Mouse (Mus musculus): Measurements from ENCODE around the gene 4930467E23Rik.
"Not testable (repeated sequence)": the region's sequence is repeated elsewhere in the genome, so short reads cannot be mapped to it uniquely, and the experiment has no call there.

The 4930467E23Rik gene

DNA sequence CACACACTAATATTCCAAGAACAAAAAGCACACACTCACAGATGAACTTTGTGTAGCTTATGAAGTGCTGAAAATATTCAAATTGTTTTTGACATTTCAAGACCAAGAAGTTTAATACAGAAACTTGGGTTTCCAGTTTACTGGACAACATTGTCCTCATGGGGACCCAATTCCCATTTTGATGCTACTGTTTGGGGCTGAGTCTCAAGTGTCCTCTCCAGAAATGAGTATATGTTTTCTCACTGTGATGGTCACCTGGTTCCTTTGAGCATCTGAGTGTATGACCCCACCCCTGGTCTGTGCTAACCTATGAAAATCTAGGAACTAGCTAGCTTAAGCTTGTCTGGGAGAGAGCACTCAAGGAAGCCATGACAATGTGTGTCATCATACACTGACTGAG, 20.4 kb upstream of the 4930467E23Rik start:
- in situ Hi-C loops (cut with MboI, MseI) = loop anchor here (5.0 to 10.0 kb wide), 5 partner anchors 76 to 1136 kb away; no protein-coding TSS in a partner anchor

DNA sequence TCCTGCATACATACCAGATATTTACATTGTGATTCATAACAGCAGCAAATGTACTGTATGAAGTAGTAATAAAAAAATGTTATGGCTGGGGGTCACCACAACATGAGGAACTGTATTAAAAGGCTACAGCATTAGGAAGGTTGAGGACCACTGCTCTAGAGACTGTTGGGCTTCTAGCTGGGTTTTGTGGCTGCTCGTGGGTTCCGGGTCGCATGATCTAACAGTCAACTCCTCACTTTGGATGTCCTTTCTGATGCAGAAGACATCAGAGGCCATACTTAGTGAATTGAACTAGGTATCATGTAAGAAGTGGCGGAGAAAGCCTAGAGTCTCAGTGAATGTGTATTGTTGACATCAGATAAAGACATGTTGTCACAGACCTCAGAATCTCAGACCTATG, 19.9 kb upstream of the 4930467E23Rik start:
- in situ Hi-C loops (cut with MboI, MseI) = loop anchor here (5.0 to 10.0 kb wide), 5 partner anchors 75 to 1135 kb away; no protein-coding TSS in a partner anchor

DNA sequence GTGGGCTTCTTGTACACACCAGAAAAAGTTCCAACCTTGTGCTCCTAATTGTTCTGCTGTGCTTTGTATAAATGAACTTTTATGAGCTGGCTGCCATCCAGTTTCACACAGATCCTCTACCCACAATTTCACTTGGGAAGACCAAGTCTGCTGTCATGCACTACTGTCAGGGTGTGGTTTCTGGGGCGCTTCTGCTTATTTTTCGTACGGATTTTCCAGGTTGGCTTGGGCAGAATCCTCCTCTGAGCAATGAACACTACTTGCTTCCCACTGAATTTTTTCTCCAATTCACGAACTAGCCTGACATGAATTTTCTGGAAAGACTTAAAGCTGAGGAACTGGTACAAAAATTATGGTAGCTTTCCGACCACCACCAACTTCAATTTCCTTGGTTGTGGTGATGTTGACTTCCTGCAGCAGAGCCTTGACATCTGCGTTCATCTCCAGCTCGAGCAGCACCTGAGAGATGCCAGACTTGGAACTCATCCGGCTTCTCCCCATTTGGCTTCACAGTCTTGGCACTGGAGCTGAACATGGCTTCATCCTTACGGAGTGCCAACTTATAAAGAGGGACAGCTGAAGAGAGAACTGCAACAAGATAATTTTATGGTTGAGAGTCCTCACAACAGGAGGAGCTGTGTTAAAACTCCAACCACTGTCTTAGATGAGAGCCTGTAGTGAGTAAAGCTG, 18.1 kb upstream of the 4930467E23Rik start:
- in situ Hi-C loops (cut with MboI, MseI) = not testable (repeated sequence)

DNA sequence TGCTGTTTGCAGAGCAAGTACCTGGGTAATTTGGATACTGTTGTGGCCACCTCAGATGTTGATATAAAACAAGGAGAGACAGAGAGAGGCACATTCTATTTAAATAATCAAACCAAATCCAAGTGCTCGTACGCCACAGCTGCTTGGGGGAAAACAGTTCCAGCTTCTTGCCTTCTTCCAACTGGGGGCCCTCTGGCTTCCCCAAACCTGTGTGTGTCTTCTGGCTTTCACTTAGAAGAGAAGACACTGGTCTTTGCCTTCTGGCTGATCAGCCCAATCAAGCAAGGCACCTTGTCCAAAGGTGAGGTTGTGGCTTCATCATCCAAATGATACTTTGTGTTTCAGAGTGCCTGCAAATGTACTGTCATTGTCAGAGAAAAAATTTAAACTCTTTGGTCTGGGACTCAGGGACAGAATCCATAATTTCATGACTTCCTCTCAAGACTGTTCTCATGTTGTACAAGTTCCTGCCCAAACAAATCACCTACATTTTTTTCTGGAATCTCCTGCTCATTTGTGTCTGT, 17.1 kb upstream of the 4930467E23Rik start:
- in situ Hi-C loops (cut with MboI, MseI) = not testable (repeated sequence)

DNA sequence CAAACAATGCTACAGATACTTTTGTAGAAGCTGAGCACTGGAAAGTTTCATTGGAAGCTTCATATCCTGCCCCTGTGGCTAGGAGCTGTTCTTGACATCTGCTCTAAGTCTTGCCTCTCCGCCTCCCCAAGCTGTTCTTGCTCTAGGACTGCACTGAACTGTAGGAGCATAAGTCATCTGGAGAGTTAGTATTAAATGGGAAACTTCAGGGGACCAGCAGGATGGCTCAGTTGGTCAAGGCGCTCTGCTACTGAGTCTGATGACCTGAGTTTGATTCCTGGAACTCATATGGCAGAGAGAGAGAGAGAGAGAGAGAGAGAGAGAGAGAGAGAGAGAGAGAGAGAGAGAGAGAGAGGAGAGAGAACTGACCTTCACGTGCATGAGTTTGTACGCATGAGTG, 16.6 kb upstream of the 4930467E23Rik start:
- in situ Hi-C loops (cut with MboI, MseI) = not testable (repeated sequence)

DNA sequence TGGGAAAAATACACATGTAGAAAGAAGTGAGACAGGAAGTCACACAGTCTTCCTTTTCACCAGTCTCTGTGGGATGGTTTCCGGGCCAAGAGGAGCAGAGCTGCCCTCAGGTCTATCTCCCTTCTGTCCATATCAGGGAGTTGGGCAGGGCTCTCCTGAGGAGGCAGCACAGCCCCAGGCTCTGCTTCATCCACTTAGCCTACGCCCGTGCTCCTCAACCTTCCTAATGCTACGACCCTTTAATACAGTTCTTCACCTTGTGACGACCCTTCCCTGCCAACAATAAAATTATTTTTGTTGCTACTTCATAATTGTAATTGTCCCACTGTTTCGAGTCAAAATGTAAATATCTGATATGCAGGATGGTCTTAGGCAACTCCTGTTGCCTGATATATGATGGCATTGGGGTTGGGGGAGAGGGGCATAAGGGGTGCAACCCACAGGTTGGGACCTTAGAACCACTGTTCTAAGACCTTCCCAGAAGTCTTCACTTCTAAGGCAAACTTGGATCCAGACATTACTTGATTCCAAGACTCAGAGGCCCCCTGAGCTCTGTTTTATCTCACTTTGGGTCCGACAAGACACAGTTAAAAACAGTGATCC, 16.0 kb upstream of the 4930467E23Rik start:
- in situ Hi-C loops (cut with MboI, MseI) = not testable (repeated sequence)

DNA sequence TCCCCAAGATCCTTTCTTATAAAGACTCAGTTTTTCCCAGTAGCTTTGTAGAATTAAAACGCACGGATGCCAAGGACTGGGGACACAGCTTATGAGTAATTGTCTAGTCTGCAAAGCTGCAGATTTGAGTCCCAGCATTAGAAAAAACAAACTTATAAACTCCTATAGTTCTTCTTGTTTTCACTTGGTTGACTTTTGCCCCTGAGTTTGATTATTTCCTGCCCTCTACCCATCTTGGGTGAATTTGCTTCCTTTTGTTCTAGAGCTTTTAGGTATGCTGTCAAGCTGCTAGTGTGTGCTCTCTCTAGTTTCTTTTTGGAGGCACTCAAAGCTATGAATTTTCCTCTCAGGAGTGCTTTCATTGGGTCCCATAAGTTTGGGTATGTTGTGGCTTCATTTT, 14.9 kb upstream of the 4930467E23Rik start:
- in situ Hi-C loops (cut with MboI, MseI) = not testable (repeated sequence)

DNA sequence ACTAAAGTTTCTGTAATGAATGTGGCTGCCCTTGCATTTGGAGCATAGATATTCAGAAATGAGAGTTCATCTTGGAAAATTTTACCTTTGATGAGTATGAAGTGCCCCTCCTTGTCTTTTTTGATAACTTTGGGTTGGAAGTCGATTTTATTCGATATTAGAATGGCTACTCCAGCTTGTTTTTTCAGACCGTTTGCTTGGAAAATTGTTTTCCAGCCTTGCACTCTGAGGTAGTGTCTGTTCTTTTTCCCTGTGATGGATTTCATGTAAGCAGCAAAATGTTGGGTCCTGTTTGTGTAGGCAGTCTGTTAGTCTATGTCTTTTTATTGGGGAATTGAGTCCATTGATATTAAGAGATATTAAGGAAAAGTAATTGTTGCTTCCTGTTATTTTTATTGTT, 14.1 kb upstream of the 4930467E23Rik start:
- in situ Hi-C loops (cut with MboI, MseI) = not testable (repeated sequence)

DNA sequence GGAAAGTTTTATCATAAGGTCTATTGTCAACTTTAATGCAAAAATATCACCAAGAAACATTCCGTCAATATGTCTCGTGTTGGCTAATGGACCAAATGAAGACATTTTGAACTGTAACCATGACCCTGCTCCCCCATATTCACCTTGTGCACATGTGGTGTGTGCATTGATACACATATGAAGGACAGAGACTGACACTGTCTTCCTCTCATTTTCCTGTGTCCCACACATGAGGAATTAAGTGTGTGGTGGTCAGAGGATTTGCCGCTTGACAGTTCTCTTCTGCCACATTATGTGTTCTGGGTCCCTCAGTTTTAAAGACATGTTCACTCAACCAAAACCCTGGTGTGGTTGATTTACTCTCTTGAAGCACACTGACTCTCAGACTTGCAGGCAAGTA, 11.5 kb upstream of the 4930467E23Rik start:
- in situ Hi-C loops (cut with MboI, MseI) = not testable (repeated sequence)

DNA sequence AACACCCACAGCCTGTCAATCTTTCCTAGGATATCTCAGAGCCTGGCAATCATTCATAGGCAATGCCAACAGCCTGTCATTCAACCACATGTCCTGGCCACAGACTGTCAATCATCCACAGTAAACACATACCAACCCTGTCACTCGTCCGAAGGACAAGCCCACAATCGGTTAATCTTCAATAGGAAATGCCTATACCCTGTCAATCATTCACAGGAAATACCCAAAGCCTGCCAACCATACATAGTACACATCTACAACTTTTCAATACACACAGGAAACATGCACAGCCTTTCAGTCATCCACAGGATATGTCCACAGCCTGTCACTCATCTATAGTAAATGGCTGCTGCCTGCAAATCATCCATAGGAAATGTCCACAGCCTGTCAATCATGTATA, 9.9 kb upstream of the 4930467E23Rik start:
- in situ Hi-C loops (cut with MboI, MseI) = not testable (repeated sequence)

DNA sequence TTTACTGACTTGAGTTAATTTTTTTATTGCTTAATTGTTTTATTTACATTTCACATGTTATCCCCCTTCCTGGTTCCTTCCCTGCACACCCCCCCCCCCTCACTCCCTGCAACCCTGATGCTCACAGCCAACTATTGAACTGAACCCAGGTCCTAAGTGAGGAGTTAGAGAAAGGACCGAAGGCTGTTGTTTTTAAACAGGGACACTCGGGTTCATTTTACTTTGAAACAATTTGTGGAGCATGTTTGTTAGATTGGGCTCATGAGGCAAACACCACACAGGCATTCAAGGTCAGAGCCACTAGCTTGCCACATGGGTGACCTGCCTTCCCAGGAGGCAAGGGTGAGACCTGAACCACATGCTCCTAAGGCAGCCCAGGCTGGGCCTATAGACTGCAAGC, 4.5 kb upstream of the 4930467E23Rik start:
- in situ Hi-C loops (cut with MboI, MseI) = loop anchor here in 1 of 2 experiments (10.0 kb wide), 1 partner anchor 1120 kb away; no protein-coding TSS in a partner anchor

DNA sequence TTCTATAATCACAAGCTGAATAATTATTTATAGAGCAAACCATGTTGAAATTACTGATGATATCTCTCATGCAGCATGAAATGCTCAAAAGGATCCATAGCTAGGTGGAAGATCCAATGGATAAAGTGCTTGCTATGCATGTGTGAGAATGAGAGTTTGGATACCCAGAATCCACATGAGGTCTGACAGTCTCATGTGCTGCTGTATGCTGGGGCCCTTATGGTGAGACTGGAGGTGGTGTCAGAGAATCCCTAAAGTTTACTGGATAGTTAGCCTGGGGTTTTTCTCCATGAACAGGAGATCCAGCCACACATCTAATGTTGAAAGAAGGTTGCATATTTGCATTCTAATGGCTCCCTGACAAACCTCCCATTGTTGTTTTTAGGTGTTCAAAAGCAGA, 22.4 kb downstream of the 4930467E23Rik start:
- in situ Hi-C loops (cut with MboI, MseI) = loop anchor here (5.0 to 10.0 kb wide), 2 partner anchors 176 to 193 kb away; no protein-coding TSS in a partner anchor

DNA sequence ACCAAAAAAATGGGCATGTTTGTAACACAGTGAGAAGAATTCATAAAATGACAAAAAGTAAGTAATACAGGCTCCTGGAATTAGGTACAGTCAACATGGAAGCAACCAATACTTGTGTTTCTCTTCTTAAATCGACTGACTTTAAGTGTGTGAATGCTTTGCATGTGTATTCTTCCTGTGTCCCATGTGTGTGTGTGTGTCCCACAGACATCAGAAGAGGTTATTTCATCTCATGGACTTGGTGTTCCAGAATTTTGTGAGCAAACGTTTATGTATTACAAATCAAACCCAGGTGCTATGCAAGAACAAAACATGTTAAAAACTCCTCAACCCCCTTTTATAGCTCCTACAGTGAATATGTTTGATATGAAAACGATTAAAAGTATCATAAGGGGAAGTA, 24.8 kb downstream of the 4930467E23Rik start:
- in situ Hi-C loops (cut with MboI, MseI) = loop anchor here (5.0 to 10.0 kb wide), 2 partner anchors 173 to 191 kb away; no protein-coding TSS in a partner anchor

DNA sequence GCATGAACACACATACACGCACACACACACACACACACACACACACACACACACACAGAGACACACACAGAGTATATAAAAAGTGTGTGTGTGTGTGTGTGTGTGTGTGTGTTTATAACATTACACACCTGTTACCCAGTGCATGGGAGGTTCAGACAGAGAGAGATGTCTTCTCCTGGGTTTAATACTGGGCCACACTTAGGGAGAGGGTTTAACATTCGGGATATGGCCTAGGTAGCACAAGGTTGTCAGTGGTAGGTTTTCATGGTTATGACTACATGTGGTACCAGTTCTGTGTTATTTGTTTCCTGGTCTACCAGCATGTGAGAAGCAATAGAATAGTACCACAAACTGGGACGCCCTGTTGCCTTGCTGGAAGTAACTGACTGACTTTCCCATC, 25.6 kb downstream of the 4930467E23Rik start:
- in situ Hi-C loops (cut with MboI, MseI) = loop anchor here (5.0 to 10.0 kb wide), 2 partner anchors 172 to 190 kb away; no protein-coding TSS in a partner anchor

DNA sequence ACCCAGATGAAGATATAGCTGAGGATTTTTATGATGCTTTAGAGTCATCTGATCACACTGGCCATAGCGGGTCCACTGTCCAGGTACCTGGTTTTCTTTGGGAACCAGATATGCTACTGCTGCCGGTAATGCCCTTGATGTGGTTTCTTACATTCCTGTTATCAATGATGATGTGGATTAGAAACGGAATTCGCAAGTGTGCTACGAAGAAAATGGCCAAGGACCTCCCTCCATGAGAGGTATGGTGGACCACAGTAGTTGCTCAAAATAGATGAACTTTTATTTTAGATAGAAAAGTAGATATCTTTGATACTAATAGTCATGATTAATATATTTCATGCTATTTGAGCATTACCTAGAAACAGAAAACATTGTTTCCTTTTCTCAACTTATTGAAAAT, 32.3 kb downstream of the 4930467E23Rik start:
- in situ Hi-C loops (cut with MboI, MseI) = loop anchor here (5.0 kb wide), 2 partner anchors 36 to 771 kb away; no protein-coding TSS in a partner anchor

DNA sequence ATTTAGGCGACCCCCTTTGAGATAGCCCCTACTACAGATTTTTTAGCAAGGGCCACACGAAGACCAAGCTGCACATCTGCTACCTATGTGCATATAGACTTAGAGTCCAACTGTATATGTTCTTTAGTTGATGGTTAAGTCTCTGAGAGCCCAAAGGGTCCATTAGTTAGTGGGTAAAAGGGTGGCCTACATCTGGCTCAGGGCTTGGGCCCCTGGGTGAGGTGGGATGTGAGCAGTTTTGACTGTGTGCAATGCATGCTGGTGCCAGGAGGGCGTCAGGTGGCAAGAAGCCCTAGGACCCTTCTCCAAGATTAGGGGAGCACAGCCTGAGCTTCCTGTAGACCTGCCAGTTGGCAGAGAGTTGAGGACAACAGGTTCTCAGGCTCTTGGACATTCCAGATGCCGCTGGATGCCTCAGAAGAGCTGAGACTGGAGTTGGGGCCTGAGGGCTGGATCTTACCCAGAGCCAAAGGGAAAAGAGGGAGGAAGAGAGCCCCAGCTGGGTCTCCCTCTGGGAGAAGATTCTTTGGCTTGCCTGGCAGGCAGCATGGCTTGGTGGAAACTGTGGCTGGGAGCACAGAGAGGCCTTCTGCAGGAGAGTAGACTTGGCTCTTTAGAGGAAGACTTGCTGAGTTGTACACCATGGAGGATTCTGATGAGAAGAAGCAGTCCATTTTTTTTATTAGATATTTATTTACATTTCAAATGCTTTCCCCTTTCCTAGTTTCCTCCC, 33.6 kb downstream of the 4930467E23Rik start:
- in situ Hi-C loops (cut with MboI, MseI) = loop anchor here (5.0 kb wide), 2 partner anchors 34 to 769 kb away; no protein-coding TSS in a partner anchor

DNA sequence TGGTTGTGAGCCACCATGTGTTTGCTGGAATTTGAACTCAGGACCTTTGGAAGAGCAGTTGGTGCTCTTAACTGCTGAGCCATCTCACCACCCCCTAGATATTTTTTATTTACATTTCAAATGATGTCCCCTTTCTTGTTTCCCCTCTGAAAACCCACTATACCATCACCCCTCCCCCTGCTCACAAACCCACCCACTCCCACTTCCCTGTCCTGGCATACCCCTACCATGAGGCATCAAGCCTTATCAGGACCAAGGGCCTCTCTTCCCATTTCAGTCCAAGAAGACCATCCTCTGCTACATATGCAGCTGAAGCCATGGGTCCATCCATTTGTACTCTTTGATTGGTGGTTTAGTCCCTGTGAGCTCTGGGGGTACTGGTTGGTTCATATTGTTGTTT, 36.2 kb downstream of the 4930467E23Rik start:
- in situ Hi-C loops (cut with MboI, MseI) = loop anchor here (5.0 kb wide), 6 partner anchors 197 to 677 kb away; no protein-coding TSS in a partner anchor

DNA sequence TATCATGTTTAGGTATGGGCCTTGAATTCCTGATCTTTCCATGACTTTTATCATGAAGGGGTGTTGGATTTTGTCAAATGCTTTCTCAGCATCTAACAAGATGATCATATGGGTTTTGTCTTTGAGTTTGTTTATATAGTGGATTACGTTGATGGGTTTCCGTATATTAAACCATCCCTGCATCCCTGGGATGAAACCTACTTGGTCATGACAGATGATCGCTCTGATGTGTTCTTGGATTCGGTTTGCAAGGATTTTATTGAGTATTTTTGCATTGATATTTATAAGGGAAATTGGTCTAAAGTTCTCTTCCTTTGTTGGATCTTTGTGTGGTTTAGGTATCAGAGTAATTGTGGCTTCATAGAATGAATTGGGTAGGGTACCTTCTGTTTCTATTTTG, 44.1 kb downstream of the 4930467E23Rik start:
- in situ Hi-C loops (cut with MboI, MseI) = loop anchor here in 1 of 2 experiments (5.0 kb wide), 1 partner anchor 764 kb away; no protein-coding TSS in a partner anchor

DNA sequence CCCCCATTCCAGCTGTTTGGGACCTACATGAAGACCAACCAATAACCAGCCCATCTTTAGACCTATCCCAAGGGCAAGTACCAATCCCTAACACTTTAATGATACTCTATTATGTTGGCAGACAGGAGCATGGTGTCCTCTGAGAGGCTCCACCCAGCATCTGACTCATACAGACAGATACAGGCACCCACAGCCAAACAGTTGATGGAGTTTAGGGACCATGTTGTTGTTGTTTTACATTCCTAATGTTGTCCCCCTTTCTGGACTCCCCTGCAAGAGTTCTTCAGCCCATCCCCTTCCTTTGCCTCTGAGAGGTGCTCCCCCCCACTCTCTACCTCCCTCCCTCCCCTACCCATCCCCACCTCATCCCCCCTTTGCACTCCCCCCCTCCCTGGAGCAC, 46.9 kb downstream of the 4930467E23Rik start:
- in situ Hi-C loops (cut with MboI, MseI) = loop anchor here (25.0 kb wide), 2 partner anchors 911 to 1164 kb away; no protein-coding TSS in a partner anchor

DNA sequence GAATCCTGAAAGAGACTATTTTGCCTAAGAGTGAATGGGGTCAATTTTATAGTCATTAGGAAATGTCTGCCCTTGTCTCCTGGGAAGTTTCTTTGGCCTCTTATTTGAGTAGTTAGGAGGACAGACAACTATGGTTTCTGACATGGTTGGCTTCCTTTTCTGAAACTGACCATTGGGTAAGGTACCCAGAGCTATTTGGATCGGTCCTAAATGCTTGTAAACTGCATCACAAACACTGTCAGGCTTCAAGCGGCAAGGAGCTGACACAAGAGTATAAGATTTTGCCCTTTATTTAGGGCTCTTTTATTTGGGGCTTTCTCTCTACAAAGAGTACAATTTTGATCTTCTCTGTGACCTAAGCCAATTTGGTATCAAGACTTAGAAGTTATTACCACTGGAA, 48.1 kb downstream of the 4930467E23Rik start:
- in situ Hi-C loops (cut with MboI, MseI) = loop anchor here (25.0 kb wide), 2 partner anchors 910 to 1165 kb away; no protein-coding TSS in a partner anchor

DNA sequence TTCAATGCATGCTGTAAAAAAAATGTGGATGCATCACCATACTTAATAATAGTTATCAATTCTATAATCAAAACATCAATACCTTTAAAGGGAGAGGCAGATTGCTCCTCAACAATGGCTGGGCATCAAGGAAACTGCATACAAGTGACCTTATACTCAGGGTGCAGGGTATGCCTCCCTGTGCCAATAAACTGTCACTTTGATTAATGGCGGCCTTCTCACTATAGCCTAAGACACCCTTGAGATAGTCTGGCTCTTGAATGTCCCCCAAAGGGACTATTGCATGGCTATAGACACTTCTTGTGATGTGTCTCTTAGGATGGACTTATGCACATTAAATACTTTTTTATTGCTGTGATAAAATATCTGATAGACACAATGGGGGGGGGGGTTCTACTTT, 48.8 kb downstream of the 4930467E23Rik start:
- in situ Hi-C loops (cut with MboI, MseI) = loop anchor here (25.0 kb wide), 2 partner anchors 909 to 1166 kb away; no protein-coding TSS in a partner anchor
